Mouse (Mus musculus) spleen, adult 18-20 months (tissue): ENCODE measurements around the gene Csmd2.

Experiments
- DNase-seq, 2 experiments: peaks; one replicate each; pipeline ENCODE4 v3.0.0; 2022; ENCODE audit warnings: mixed read lengths in 2 of 2

Csmd2 gene

GRCm38 (mm10) chr4:128368088-128368487, 380.4 kb downstream of the Csmd2 start:
- DNase-seq: no peak

GRCm38 (mm10) chr4:128371766-128372165, 384.1 kb downstream of the Csmd2 start:
- no peak for DNase-seq

- no peak for DNase-seq
These were observed 385.5 kb downstream of the Csmd2 start for GRCm38 (mm10) chr4:128373196-128373595.

- DNase-seq: no peak
These were observed 386.4 kb downstream of the Csmd2 start for GRCm38 (mm10) chr4:128374051-128374450.

- DNase-seq: no peak
These were observed 391.3 kb downstream of the Csmd2 start for GRCm38 (mm10) chr4:128378946-128379345.

- no peak for DNase-seq
These were observed 393.7 kb downstream of the Csmd2 start for GRCm38 (mm10) chr4:128381331-128381730.

- no peak for DNase-seq
These were observed 396.1 kb downstream of the Csmd2 start for GRCm38 (mm10) chr4:128383800-128384199.

GRCm38 (mm10) chr4:128391484-128391883, 403.8 kb downstream of the Csmd2 start:
- DNase-seq: no peak

DNA sequence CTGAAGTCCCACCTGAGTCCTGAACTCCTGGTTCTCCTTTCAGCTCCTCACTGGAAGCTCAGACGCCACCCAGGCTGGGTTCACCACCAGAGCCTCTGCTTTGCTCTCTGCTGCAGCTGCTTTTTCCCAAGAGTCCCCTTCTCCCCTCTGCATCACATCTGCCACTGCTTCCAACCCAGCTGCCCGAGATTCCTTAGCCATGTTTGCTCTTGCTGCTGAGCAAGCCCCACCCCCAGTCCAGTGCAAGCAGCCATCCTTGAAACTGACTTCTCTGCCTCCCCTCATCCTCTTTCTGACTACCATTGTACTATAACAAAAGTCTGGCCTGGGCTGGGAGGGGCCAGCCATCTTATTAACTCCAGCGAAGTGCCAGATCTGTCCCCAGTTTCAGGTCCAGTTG, 404.6 kb downstream of the Csmd2 start:
- no peak for DNase-seq

DNA sequence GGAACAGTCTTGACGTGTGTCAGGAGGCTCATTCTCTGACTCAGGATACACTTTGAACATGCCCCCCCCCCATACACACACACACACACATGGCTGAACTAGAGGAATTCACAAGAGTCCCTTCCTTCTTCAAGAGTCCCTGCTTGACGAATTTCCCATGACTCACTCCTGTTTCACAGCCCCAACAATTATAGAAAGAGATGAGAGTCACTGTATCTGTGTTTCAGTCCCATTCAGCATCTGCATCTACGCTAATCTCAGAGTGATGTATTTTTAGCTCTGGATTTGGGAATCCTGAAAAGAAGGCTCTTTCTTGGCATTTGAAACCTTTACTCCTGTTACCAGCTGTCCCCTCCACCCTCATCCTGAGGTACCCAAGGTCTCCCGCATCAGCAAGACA, 406.2 kb downstream of the Csmd2 start:
- no peak for DNase-seq

GRCm38 (mm10) chr4:128396616-128397015, 409.0 kb downstream of the Csmd2 start:
- no peak for DNase-seq

DNA sequence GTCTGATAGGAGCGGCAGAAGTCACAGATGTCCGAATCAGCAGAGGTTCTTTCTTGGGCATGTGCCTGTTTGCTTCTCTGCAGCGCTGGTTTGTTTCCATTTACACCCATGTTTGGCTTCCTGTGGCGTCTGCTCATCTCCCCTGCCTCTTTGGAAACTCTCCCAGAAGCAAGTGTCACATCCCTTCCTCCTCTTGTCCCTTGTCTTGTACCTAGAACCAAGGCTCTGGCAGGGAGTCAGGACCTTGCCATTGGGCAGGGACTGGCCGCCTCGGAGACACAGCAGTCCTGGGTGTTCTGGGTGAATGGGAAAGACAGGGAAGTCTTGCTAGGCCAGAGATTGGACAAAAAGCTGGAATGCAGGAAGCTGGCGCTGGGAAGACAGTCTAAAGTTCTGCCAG, 410.1 kb downstream of the Csmd2 start:
- no peak for DNase-seq

- no peak for DNase-seq
These were observed 411.3 kb downstream of the Csmd2 start for GRCm38 (mm10) chr4:128398948-128399347.

DNA sequence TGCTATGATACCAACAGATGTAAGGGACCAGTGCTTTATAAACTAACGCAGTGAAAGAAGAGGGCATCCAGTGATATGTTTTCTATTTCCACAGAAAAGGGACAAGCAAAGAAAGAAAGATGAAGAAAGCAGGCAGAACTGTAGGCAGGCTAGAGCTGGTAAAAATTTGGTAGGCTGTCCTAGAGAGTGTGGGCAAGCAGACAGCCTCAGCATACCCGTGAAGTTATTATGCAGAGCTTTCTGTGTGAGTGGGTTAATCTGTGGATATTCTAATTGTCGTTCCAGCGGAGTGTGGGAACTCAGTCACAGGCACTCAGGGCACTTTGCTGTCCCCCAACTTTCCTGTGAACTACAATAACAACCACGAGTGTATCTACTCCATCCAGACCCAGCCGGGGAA, 412.4 kb downstream of the Csmd2 start:
- DNase-seq: no peak

GRCm38 (mm10) chr4:128401591-128401990, 413.9 kb downstream of the Csmd2 start:
- DNase-seq: no peak

GRCm38 (mm10) chr4:128402706-128403105, 415.0 kb downstream of the Csmd2 start:
- no peak for DNase-seq

DNA sequence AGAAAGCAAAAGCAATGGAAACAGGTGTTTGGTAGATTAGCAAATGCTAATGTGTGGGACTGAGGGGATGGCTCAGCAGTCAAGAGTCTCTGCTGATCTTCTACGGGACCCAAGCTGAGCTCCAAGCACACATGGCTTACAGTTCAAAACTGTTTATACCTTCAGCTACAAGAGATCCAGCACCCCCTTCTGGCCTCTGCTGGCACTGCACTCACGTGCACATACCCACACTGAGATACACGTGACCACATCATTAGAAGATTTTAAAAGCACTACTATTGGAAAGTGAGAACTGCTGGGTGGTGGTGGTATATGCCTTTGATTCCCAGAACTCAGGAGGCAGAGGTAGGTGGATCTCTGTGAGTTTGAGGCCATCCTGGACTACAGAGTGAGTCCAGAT, 417.9 kb downstream of the Csmd2 start:
- no peak for DNase-seq

DNA sequence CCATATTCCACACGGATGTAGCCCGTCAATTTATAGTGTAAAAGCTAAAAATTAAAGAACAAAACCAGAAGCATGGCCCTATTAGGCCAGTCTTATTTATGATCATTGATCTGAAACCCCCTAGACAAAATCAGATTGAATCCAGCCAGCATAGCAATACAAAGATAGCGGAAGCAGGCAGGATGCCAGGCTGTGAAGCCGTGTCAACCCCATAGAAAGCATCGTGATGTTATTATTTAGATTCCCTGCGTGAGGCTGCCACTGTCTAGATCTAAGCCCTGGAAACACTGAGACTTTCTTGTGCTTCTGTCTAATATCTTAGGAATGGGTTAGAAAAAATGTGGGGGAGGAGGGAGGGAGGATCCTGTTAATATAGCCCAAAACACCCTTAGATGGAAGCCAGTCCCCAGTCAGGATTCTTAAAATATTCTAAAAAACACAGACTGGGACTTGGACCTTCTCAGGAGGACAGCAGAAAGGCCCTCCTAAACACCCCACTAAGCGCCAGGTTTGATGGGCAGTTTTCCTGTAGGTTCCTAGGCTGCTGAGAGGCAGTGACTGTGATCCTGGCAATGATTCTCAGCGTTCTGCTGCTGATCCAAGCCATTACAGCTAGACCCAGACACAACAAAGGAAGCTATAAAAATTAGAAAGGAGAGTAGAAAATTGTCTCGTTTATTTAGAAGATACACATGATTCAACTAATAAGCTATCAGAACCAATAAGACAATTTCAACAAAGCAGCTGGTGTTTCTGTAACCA, 419.6 kb downstream of the Csmd2 start:
- no peak for DNase-seq

- DNase-seq: no peak
These were observed 424.4 kb downstream of the Csmd2 start for GRCm38 (mm10) chr4:128411941-128412630.

DNA sequence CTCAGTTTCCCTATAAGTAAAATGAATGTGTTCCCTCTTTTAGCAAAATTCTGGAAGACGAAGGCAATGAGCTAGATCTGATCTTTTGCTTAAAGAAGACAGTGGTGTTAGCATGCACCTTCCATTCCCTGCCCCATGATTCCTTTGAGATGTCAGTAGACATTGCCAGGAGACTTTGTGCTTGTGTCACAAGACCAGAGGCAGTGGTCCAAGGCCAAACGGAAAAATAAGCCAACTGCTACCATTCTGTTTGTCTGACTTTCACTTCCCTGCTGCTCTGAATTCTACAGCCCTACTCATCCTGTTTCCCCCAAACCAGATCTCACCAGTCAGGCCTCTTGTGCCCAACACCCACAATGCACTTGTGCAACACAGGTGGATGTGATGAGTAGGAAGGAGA, 427.1 kb downstream of the Csmd2 start:
- DNase-seq: no peak

DNA sequence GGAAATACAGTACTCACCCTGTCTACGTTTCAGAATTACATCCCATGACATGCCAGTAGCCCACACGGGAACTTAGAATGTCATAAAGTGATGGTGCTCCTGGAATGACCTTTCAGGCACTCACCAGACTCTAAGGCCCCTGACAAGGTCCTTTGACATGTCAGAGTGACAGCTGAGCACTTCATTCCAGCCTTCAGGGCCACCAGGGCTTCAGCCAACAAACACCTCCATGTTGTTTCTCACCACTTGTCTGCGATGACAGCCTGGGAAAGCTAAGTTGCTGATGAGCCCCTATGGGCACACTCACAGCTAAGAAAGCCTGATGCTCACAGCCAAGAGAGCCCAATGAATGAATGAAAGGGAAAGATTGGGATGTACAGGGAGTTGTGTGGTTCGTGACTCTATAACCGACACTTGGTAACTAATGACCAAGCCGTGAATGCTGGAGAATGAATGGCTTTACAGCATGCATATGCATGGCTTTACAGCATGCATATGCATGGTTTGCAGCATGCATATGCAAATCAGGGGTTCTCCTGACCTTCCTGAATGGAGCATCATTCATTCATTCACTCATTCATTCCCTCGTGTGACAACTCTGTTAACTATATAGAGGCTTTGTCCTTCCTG, 432.4 kb downstream of the Csmd2 start:
- DNase-seq: no peak

GRCm38 (mm10) chr4:128422486-128422885, 434.8 kb downstream of the Csmd2 start:
- DNase-seq: no peak

DNA sequence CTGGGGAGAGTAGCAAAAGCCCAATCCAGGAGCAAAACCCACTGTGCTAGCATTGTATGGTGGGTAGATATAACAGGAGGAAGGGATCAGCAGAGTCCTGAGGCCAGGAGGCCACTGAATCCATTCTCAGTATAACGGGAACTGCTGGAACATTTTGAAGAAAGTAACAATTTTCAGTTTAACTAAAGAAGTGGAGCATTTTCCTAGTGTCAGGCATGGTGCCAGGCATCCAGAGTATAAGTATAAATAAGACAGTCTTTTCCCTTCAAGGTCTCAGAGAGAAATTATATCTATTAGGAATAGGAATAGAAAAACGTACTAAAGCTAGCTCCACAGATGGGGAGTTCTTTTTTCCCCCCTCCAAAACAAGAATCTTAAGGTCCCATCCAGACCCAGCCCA, 437.7 kb downstream of the Csmd2 start:
- DNase-seq: no peak
